In genomic region chr5:73382737-73383646, GRCm38 (mm10) we compare ENCODE assay signal across 9 mouse cellular contexts. TPM values are rescaled to one million over a fixed set of nuclear protein-coding genes. Genes with fewer than 3 reads are reported as not detected.
DNase-seq lines count a peak whose midpoint lies in the region; ATAC-seq and TF ChIP-seq lines count a peak whose summit lies in the region.
"Had no signal": no experiment of that assay in that cellular context is flagged by ENCODE, and none has a peak within 500 bp of the region (broad histone marks: within the 10 kb centered on the region; RNA-seq: fewer than 3 reads in every experiment).

No protein-coding gene starts in this region.

- intact Hi-C loops in heart, postnatal 10 days (cut with DNase I) = loop anchor here (1.0 to 5.0 kb wide), 7 partner anchors 71 to 491 kb away; no protein-coding TSS in a partner anchor

- H3K4me1 ChIP-seq in heart, embryonic 11.5 days (ENCODE audit: control insufficient read depth, insufficient read depth, low read length) = no peaks in the 10 kb centered on the region
- H3K4me1 ChIP-seq in cortical plate, adult 2 months (ENCODE audit: control insufficient read depth, insufficient read depth, low read length) = no peaks in the 10 kb centered on the region
- H3K4me1 ChIP-seq: limb, embryonic 12.5 days had no signal

- no peaks in the 10 kb centered on the region for H3K9me3 ChIP-seq in heart, embryonic 11.5 days (replicated peaks; ENCODE audit: control insufficient read depth, low read length)
- H3K9me3 ChIP-seq: limb, embryonic 12.5 days had no signal

- DNase-seq in heart, adult 18-20 months = peak; percentile 67 to 83
- peak; percentile 65 to 86 for DNase-seq in adrenal gland, adult (ENCODE audit: inconsistent age in 2 of 2, low spot score in 1 of 2)
- DNase-seq in heart, postnatal 10 days = peak; percentile 80 to 86
- peak; percentile 43 to 84 for DNase-seq in layer of hippocampus, adult 18-20 months (ENCODE audit: low spot score in 2 of 2)
- DNase-seq in mesoderm, embryonic 11.5 days (ENCODE audit: low read depth, low spot score) = peak; percentile 89
- DNase-seq in spleen, postnatal 4 days (ENCODE audit: low spot score in 2 of 2) = peak; percentile 71 to 88

- H3K27ac ChIP-seq in heart, embryonic 11.5 days (ENCODE audit: low read depth, low read length) = no peak overlapping the region
- H3K27ac ChIP-seq in cortical plate, adult 2 months (ENCODE audit: insufficient read depth, low read length) = no peak overlapping the region
- H3K27ac ChIP-seq: limb, embryonic 12.5 days had no signal

- H3K9ac ChIP-seq in heart, embryonic 11.5 days (ENCODE audit: low read depth, low read length) = no peak overlapping the region
- H3K9ac ChIP-seq: limb, embryonic 12.5 days had no signal

- H3K4me3 ChIP-seq in heart, embryonic 11.5 days (ENCODE audit: low read depth, low read length) = no peak overlapping the region
- H3K4me3 ChIP-seq in cortical plate, adult 2 months (ENCODE audit: insufficient read depth, low read length) = no peak overlapping the region
- H3K4me3 ChIP-seq: limb, embryonic 12.5 days had no signal

- no peak for TF ChIP-seq POLR2A in cortical plate, adult 2 months (IDR thresholded peaks at IDR 0.05; ENCODE audit: extremely low read depth, insufficient read depth, low read length)

- H3K4me2 ChIP-seq in heart, embryonic 11.5 days = no peak overlapping the region
- H3K4me2 ChIP-seq: limb, embryonic 12.5 days had no signal

- no peaks in the 10 kb centered on the region for H3K36me3 ChIP-seq in heart, embryonic 11.5 days (ENCODE audit: control insufficient read depth, insufficient read depth, low read length)
- H3K36me3 ChIP-seq: limb, embryonic 12.5 days had no signal

- WGBS in heart, embryonic 11.5 days (ENCODE audit: insufficient replicate concordance) = 30% methylated on average over 3 of the region's 3 CpGs

- H3K27me3 ChIP-seq in heart, embryonic 11.5 days (ENCODE audit: control insufficient read depth, insufficient read depth, low read length) = no peaks in the 10 kb centered on the region

- peak; percentile 49; the same call in 1 of the 2 replicates for TF ChIP-seq CTCF in cortical plate, adult 2 months (IDR thresholded peaks at IDR 0.05; ENCODE audit: extremely low read depth, insufficient read depth, low read length)

- ATAC-seq in heart, embryonic 11.5 days (replicated peaks; ENCODE audit: insufficient number of reproducible peaks, low FRiP score, low TSS enrichment) = no peak

RNA-seq across cellular contexts. Expression of gene Cwh43, which starts 22.9 kb away (rescaled TPM):
- total RNA-seq in heart, adult 18-20 months (2021) = not detected
- polyA plus RNA-seq in heart, embryonic 11.5 days (2014; fragmentation: Nextera tagmentation; extraction: Ambion mirVana) = not detected in 2 replicates
- 2.8 and 3.6 TPM in 2 replicates for polyA plus RNA-seq in cortical plate, adult 2 months (2012; rRNA removed)
- not detected for total RNA-seq in heart, postnatal 10 days (2021)
- total RNA-seq in layer of hippocampus, adult 18-20 months (2021) = under 1 TPM; 0.68 to 0.89 TPM
- polyA plus RNA-seq: limb, embryonic 12.5 days had no signal

RNA-seq across cellular contexts. Expression of gene Ociad2, which starts 42.2 kb away (rescaled TPM):
- 10 to 100 TPM; 12.9 to 13.5 TPM for total RNA-seq in heart, adult 18-20 months (2021)
- polyA plus RNA-seq in heart, embryonic 11.5 days (2014; fragmentation: Nextera tagmentation; extraction: Ambion mirVana) = 21.6 and 22.5 TPM in 2 replicates
- polyA plus RNA-seq in cortical plate, adult 2 months (2012; rRNA removed) = 53.7 and 60.5 TPM in 2 replicates
- 1 to 10 TPM; 8.5 to 9.6 TPM for total RNA-seq in heart, postnatal 10 days (2021)
- 100 to 1,000 TPM; 124 to 136 TPM for total RNA-seq in layer of hippocampus, adult 18-20 months (2021)

Comparison
In these comparisons a context has a peak if more than half of its experiments do, and no peak if none do; other contexts are left out.
1. RNA of gene Ociad2, which starts 42.2 kb away (total RNA-seq): 124 to 136 TPM in layer of hippocampus, adult 18-20 months; 12.9 to 13.5 TPM in heart, adult 18-20 months and 8.5 to 9.6 TPM in heart, postnatal 10 days; every median in the first group is over 4 times any median in the second.
2. Peak in every context shown above with its lines, with median percentiles within 50 percentile points of each other: DNase-seq.